Mouse (Mus musculus): ENCODE measurements around the gene Ephb3. TPM values are rescaled to one million over a fixed set of nuclear protein-coding genes. Genes with fewer than 3 reads are reported as not detected.
A peak's percentile ranks its signal among the peaks of the same experiment; 100 is the strongest.
"Not testable (repeated sequence)": the region's sequence is repeated elsewhere in the genome, so short reads cannot be mapped to it uniquely, and the experiment has no call there.

The Ephb3 gene
- 71.4 and 72.9 TPM in 2 replicates for polyA plus RNA-seq (2015; fragmentation: Nextera tagmentation; extraction: Ambion mirVana)

DNA sequence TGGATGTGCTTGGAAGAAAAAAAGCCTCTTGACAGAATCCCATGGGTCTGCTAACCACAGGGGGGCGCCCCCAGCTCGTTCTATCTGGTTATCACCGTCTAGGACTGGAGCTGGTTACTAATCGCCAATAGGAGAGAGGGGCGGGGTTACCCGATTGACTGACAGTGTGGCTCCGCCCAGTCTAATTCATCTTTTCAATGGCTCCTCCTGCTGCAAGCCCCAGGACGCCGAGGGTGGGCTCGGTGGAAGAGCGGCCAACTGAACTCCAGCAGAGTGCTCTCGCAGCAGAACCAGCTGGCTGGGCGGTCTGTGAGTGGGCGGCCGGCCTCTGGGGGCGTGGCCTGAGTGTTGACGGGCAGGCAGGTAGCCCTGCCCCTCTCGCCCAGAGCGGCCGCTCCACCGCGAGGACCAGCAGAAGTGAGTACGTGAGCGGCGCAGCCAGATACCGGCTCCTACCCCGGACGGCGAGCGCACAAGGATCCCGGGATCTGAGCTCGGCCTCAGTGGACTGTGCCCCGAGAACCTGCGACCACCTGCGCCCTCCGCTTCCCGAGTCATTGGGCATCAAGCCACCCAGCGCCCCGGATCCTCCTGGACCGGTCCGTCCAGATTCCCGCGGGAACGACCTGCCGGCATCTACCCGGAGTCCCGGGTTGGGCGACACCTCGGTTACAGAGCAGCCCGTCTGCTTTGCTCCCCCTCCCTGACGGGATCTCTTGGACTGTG lies at the start of gene Ephb3:
Gene Ephb3, plus strand, starts transcription at position 389 of the 726 bp plus-strand sequence.
- Histone ChIP-seq H3K4me3 (peak within 1 kb of the TSS; percentile 99), H3K9ac (peak within 1 kb of the TSS; percentile 100), H3K27me3 (no peaks in the 10 kb centered on the region), H3K4me1 (peaks cover 35% of the 10 kb centered on the region), H3K36me3 (peaks cover 4% of the 10 kb centered on the region; the same call in 1 of the 2 replicates), H3K4me2 (peak within 1 kb of the TSS; percentile 77), H3K27ac (peak within 1 kb of the TSS; percentile 98), H3K9me3 (no peaks in the 10 kb centered on the region)
- peak; percentile 98 for ATAC-seq (ENCODE audit: insufficient number of reproducible peaks, insufficient read depth, low FRiP score, low TSS enrichment, low read depth)
- WGBS: under 1% methylated on average over 50 of the region's 51 CpGs

DNA sequence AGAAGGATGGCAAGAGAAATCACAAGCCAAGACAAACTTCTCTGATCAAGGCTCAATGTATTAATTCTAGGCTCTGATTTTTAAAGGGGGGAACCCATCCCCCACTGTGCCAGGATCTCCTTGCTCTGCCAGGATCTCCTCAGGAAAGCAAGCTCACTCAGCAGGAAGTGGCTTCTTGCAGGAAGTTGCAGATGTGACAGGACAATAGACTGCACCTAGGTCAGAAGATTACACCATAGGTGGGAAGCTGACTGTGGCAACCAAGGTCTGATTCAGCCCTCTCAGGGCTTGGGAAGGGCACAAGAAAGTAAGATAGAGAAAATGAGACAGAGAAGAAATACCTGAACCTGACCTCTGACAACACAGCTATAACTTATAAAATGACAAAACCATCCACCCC lies 48.3 kb upstream of the Ephb3 start:
- ATAC-seq (ENCODE audit: insufficient number of reproducible peaks, insufficient read depth, low FRiP score, low TSS enrichment, low read depth): not testable (repeated sequence)

DNA sequence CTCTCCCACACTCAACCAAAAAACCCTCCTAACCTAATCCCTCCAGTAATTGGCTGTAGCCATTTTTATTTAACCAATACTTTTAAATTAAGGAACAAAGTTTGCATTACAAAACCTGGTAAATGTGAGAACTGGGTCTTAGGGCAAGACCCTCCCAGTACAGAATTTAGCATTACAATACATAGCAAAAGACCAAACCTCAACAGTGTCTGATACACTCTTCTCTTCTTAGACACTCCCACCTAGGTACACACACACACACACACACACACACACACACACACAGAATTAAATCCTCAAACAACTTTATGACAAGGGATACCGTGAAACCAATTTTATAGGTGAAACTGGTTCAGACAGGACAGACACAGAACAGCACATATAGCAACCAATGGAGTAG lies 45.3 kb upstream of the Ephb3 start:
- not testable (repeated sequence) for ATAC-seq (ENCODE audit: insufficient number of reproducible peaks, insufficient read depth, low FRiP score, low TSS enrichment, low read depth); H3K4me1 ChIP-seq; H3K4me2 ChIP-seq; H3K27me3 ChIP-seq; H3K4me3 ChIP-seq; H3K9ac ChIP-seq; H3K36me3 ChIP-seq; H3K9me3 ChIP-seq; H3K27ac ChIP-seq
- WGBS: 88% methylated on average over 1 of the region's 1 CpGs

More for the DNA sequence above, 48.3 kb upstream of the Ephb3 start:
- H3K4me2 ChIP-seq, H3K27ac ChIP-seq, H3K4me1 ChIP-seq, H3K4me3 ChIP-seq, H3K9ac ChIP-seq, H3K36me3 ChIP-seq, H3K27me3 ChIP-seq, H3K9me3 ChIP-seq: not testable (repeated sequence)

DNA sequence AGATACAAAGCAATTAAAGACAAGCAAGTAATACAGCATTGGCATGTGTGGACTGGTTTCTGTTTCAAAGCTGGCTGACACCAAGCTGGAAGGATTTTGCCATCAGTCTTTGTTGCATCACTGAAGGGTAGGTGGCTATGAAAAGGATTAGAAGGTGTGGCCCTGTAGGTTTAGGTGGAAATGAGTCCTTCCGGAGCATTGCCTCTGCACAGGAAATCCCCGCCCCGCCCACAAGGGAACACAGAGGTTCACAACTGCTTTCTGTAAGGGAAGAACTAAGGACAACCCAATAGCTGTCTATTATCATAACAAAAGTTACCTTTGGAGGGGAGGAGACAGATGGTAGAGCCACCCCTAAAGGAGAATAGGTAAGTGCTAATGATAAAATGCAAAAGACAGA lies 41.1 kb upstream of the Ephb3 start:
- not testable (repeated sequence) for H3K9me3 ChIP-seq; H3K27ac ChIP-seq; H3K4me2 ChIP-seq; H3K4me3 ChIP-seq; H3K36me3 ChIP-seq; H3K9ac ChIP-seq; H3K27me3 ChIP-seq; H3K4me1 ChIP-seq; ATAC-seq (ENCODE audit: insufficient number of reproducible peaks, insufficient read depth, low FRiP score, low TSS enrichment, low read depth)
- WGBS: 76% methylated on average over 3 of the region's 3 CpGs

DNA sequence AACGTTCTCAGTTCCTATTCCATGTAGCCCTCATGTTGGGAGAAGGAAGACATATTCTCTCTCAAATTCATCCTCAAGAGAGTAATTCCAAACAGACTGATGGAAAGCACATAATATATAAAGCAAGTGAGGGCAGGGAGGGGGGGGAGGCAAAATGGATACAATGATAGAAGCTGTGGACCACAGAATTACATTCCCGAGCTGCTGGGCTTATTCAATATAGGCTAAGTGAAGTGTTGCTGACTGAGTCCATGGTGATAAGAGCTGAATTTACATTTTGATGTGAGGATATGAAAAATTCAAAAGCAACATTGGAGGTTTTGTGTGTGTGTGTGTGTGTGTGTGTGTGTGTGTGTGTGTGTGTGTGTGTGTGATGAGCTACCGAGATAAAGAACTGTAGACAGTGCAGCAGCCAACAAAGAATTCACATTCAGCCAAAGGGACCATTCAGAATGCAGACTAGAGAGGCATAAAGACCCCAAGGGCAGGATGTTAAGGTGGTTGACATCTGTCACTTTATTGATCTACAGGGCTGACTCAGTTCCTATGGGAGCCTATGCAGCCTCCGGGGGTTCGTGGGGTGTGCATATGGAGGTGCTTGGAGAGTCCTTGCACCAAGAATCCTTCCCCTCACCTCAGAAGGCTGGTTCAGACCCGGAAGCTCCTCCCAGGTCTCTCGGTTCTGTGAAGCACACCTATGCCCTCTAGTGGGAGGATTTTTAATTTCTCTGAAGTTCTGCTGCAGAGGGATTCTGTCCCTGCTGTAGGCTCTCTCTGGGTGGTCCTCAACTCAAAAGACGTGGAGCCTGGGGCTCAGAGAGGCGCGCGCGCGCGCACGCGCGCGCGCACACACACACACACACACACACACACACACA lies 39.0 kb upstream of the Ephb3 start:
- not testable (repeated sequence) for H3K4me1 ChIP-seq; H3K9me3 ChIP-seq; H3K9ac ChIP-seq; ATAC-seq (ENCODE audit: insufficient number of reproducible peaks, insufficient read depth, low FRiP score, low TSS enrichment, low read depth); H3K27me3 ChIP-seq; H3K27ac ChIP-seq; H3K4me2 ChIP-seq; H3K36me3 ChIP-seq; H3K4me3 ChIP-seq
- 13% methylated on average over 17 of the region's 19 CpGs for WGBS

DNA sequence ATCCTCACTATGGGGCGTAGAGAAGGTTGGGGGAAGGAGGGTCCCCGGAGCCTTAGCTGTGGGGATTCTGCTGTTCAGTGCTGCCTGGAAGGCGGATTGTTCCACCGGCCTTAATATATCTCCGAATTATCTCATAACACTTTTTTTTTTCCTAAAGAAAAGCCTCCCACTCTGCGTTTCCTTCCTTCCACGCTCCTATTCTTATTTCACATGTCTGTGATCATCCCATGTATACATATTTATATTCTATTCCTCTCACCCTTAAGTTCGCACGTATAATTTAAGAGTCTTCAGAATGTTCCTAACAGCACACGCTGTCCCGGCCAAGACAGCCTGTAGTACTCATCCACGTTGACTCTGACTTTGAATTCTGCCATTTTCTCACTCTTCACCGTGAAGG lies 35.8 kb upstream of the Ephb3 start:
- ATAC-seq (ENCODE audit: insufficient number of reproducible peaks, insufficient read depth, low FRiP score, low TSS enrichment, low read depth): no peak

DNA sequence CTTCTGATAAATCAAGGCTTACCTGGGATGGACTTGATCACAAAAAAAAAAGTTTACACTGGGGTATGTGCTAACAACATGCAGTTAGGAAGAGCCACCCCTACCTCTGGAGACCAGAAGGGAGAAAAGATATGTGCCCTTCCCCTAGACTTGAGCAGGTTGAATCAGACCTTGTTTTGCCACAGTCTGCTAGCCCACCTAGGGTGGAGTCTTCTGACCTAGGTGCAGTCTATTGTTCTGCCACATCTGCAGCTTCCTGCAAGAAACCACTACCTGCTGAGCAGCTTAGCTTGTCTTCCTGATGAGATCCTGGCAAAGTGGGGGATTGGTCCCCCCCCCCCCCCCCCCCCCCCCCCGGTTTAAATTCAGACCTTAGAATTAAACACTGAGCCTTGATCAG lies 29.3 kb upstream of the Ephb3 start:
- H3K27ac ChIP-seq: no peak overlapping the region
- H3K4me1 ChIP-seq: no peaks in the 10 kb centered on the region
- ATAC-seq (ENCODE audit: insufficient number of reproducible peaks, insufficient read depth, low FRiP score, low TSS enrichment, low read depth): no peak
- H3K27me3 ChIP-seq: no peaks in the 10 kb centered on the region
- no peak overlapping the region for H3K4me3 ChIP-seq
- H3K36me3 ChIP-seq: no peaks in the 10 kb centered on the region
- no peaks in the 10 kb centered on the region for H3K9me3 ChIP-seq
- no peak overlapping the region for H3K9ac ChIP-seq
- no peak overlapping the region for H3K4me2 ChIP-seq
- no CpG with 5 or more reads among the region's 1 CpGs for WGBS

More for the DNA sequence above, 35.8 kb upstream of the Ephb3 start:
- no peak overlapping the region for H3K4me3 ChIP-seq
- H3K9me3 ChIP-seq: no peaks in the 10 kb centered on the region
- H3K9ac ChIP-seq: no peak overlapping the region
- 88% methylated on average over 13 of the region's 13 CpGs for WGBS
- no peak overlapping the region for H3K4me2 ChIP-seq
- no peaks in the 10 kb centered on the region; the same call in 1 of the 2 replicates for H3K4me1 ChIP-seq
- no peaks in the 10 kb centered on the region for H3K36me3 ChIP-seq
- no peak overlapping the region for H3K27ac ChIP-seq
- no peaks in the 10 kb centered on the region for H3K27me3 ChIP-seq

DNA sequence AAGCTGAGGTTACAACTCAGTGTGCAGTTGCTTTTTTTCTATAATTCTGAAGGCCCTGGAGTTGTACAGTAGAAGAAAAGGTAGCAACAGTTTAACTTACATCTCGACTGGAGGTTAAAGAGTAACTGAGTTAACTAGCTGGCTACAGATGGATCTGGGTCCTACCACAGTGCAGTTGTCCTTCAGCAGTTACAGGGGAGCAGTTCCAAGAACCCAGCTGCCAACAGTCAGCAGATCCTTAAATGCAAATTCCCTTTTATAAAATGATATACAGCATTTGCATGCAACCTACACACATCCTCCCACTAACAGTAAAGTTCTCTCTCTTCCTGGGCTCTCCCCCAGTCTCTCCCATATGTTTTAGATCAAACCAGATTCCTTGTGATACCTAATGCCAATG lies 22.4 kb upstream of the Ephb3 start:
- Histone ChIP-seq H3K36me3 (no peaks in the 10 kb centered on the region), H3K9ac (no peak overlapping the region), H3K9me3 (no peaks in the 10 kb centered on the region), H3K27ac (no peak overlapping the region), H3K4me2 (no peak overlapping the region), H3K27me3 (no peaks in the 10 kb centered on the region), H3K4me1 (no peaks in the 10 kb centered on the region), H3K4me3 (no peak overlapping the region)
- WGBS: 61% methylated on average over 1 of the region's 1 CpGs
- ATAC-seq (ENCODE audit: insufficient number of reproducible peaks, insufficient read depth, low FRiP score, low TSS enrichment, low read depth): no peak

DNA sequence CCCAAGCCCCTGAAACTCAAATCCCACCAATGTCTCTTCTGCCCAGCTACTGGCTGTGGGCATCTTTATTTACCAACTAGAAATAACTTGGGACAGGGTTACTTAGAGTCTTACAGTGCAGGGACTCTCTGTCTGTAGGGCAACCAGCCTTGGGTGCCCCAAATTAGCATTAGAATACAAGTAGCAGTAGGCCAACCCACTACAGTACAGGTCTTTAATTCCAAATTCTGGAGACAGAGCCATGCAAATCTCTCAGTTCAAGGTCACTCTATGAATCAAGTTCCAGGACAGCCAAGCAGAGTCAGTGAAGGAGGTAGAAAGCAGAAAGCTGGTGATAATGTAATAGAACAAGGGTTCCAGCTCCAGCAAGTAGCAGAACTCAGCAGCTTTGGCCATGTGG lies 19.9 kb upstream of the Ephb3 start:
- H3K4me2 ChIP-seq: no peak overlapping the region
- H3K27ac ChIP-seq: no peak overlapping the region
- H3K27me3 ChIP-seq: no peaks in the 10 kb centered on the region
- H3K9me3 ChIP-seq: no peaks in the 10 kb centered on the region
- ATAC-seq (ENCODE audit: insufficient number of reproducible peaks, insufficient read depth, low FRiP score, low TSS enrichment, low read depth): no peak
- peaks cover 7% of the 10 kb centered on the region; the same call in 1 of the 2 replicates for H3K4me1 ChIP-seq
- H3K4me3 ChIP-seq: no peak overlapping the region
- H3K36me3 ChIP-seq: no peaks in the 10 kb centered on the region
- no peak overlapping the region for H3K9ac ChIP-seq

DNA sequence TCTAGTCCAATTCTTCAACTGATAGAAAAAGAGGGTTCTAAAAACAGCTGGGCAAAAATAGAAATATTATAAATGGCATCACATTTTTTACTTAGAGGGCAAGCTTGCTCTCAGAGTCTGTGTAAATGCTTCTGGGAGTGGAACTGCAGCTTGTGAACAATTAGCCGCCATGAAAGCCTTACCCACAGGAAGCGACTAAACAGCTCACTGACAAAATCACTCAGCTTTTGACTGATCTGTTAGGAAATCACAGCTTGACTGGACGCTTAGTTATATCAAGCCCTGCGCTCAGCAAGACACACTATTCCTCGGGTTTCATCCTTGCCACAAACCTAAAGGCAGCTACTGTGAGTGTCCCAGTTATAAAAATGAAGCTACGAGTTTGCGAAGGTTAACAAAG lies 17.0 kb upstream of the Ephb3 start:
- Histone ChIP-seq H3K27ac (no peak overlapping the region), H3K27me3 (no peaks in the 10 kb centered on the region), H3K4me3 (no peak overlapping the region), H3K9me3 (no peaks in the 10 kb centered on the region), H3K4me1 (peaks cover 7% of the 10 kb centered on the region; the same call in 1 of the 2 replicates), H3K9ac (0 out of 2 replicates have a peak overlapping the region, but pooled peaks have one; percentile 1), H3K4me2 (no peak overlapping the region), H3K36me3 (no peaks in the 10 kb centered on the region)
- WGBS: 26% methylated on average over 7 of the region's 7 CpGs
- no peak for ATAC-seq (ENCODE audit: insufficient number of reproducible peaks, insufficient read depth, low FRiP score, low TSS enrichment, low read depth)

DNA sequence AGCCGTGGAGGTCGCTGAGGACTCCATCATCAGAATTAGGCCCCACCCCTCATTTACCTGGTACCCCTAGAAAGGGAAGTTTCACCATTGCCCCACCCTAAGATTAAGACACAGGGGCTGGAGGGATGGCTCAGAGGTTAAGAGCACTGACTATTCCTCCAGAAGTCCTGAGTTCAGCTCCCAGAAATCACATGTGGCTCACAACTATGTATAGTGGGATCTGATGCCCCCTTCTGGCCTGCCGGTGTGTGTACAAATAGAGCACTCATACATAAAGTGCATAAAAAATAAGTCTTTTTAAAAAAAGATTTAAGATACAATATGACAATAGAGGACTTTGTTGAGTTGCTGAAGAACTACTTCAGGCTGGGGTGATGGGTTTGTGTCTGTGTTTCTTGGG lies 16.2 kb upstream of the Ephb3 start:
- WGBS: 76% methylated on average over 3 of the region's 3 CpGs

DNA sequence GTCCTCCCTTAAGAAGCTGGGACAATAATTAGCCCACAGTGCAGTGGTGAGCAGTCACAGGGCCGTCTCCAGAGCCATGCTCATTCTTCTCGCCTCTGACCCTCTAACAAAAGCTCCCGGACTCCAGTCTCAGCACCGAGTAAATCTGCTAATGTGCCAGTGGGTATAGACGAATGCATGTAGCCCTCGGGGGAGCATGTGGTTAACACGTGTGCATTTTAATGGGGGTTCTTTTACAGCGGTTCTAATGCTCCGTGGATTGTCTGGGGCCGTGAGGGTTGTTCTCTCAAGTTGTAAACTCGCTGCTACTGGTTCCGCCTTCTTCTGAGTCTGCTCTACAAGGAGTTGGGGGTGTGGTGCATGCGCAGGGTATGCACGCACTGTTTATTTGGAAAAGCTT lies 13.0 kb upstream of the Ephb3 start:
- Histone ChIP-seq H3K27ac (no peak overlapping the region), H3K9me3 (no peaks in the 10 kb centered on the region), H3K4me1 (peaks cover 7% of the 10 kb centered on the region; the same call in 1 of the 2 replicates), H3K27me3 (no peaks in the 10 kb centered on the region), H3K9ac (no peak overlapping the region), H3K4me3 (no peak overlapping the region), H3K4me2 (no peak overlapping the region), H3K36me3 (no peaks in the 10 kb centered on the region)
- 60% methylated on average over 14 of the region's 14 CpGs for WGBS
- no peak for ATAC-seq (ENCODE audit: insufficient number of reproducible peaks, insufficient read depth, low FRiP score, low TSS enrichment, low read depth)

More for the DNA sequence above, 16.2 kb upstream of the Ephb3 start:
- Histone ChIP-seq H3K4me1 (peaks cover 7% of the 10 kb centered on the region; the same call in 1 of the 2 replicates), H3K9me3 (no peaks in the 10 kb centered on the region), H3K27me3 (no peaks in the 10 kb centered on the region), H3K4me2 (no peak overlapping the region), H3K4me3 (no peak overlapping the region), H3K9ac (no peak overlapping the region), H3K27ac (no peak overlapping the region), H3K36me3 (no peaks in the 10 kb centered on the region)
- ATAC-seq (ENCODE audit: insufficient number of reproducible peaks, insufficient read depth, low FRiP score, low TSS enrichment, low read depth): no peak
